Mouse (Mus musculus): ENCODE measurements around the gene Col19a1.

The Col19a1 gene

GRCm38 (mm10) chr1:24230428-24230827 is 356.8 kb downstream of the Col19a1 start:
- no peak for DNase-seq (ENCODE audit: low read depth, low spot score)

DNA sequence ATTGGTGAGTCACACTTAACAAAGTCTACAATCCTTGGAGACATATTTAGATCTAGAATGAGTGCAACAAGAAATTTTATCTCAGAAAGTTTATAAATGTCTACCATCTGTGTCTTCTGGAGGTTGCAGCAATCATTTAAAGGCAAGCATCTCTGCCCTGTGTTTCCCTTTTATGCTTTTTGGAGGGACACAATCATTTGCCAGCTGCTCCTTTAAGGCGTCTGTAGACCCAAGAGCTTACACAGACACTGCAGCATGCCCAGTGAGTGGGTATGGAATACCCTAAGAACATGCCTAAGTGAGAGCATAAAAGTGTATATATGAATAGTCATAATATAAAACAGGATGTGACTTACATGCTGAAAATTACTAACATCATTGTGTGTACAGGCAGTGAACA is 357.7 kb downstream of the Col19a1 start:
- no peak for DNase-seq (ENCODE audit: low read depth, low spot score)

DNA sequence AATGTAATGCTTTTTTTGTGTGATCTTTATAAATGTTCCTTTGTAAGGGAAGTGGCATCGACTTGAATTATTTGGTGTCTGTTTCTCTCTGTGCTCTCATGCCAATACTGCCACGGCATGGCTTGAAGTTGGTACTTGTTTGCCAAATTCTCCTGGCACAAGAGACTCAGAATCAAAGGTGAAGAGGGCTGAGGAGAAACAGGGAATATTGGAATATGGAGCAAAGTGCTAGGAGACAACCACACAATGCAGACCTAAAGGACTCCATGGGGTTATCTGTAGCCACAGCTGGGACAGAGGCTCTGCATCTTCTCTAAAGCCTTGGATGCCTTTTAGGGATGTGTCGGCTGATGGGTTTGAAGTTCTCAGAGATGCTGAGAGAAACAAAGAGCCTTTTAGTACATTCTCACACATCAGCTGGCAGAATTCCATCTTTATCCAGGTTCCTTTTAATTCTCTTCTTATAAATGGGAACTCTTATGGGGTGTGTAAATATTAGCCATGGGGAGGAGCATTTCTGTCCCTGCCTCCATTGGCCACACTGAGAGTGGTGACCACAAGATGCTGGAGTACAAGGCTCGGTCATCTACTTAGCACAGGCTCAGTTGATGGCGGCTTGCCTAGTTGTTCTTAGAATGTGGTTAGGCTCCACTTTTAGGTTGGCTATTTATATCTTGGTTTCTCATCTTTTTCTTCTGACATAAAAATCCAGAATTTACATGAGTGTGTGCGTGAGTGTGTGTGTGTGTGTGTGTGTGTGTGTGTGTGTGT is 360.1 kb downstream of the Col19a1 start:
- no peak for DNase-seq (ENCODE audit: low read depth, low spot score)

DNA sequence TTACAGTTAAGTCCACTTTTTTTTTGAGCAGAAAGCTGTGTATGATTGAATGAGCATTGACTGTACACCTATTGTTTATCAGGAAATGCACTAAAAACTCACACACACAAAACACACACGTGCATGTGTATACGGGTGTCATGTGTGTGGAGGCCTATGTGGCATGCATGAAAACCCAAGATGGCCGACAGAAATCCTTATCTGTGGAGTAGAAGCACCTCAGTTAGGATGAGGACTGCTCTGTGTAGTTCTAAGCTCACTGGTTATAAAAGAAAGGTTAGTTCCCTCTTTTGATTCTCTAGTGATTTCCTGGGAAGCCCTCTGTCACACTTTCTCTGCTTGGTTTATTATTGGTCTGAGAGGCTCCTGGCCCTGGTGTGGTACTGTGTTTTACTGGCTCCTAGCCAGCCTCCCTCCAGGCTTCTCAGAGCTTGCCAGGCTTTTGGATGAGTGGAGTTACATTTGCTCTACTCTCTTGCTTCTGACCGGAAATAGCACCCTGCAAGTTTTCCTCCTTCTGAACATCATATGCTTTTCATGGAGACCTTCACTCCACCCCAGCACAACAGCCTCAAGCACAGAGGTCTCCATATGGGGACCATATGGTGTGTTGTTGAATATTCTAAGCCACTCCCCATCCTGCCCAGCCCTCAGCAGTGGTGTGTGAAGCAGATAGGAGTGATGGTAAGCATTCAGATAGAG is 361.3 kb downstream of the Col19a1 start:
- DNase-seq (ENCODE audit: low read depth, low spot score): no peak

DNA sequence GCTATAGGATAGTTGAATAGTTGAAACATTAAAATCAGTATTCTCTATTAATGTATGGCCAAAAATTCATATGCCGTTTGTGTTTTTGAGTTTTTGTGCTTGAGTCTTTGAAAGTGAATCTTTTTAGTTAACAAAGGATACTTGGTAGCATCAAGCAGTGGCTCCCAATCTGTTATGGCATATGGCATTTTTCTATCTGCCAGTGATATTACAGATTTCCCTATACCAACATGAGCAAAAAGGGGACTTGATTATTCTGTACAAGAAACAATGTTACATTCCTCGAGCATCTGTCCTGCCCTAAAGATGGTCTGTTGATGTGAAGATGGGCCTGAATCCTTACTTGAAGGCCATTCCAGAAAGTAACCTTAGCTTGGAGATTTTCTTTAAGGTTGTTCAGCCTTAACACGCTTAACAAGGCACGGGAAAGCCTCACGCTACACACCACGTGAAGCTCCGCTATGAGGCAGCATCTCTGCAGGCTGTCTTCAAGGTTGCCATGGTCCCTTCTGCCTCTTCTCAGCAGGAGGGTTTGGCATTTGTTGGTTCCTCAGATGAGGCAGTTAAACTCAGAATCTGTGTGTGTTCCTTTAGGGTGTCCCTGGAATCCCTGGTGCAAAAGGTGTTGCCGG is 364.2 kb downstream of the Col19a1 start:
- DNase-seq (ENCODE audit: low read depth, low spot score): no peak

DNA sequence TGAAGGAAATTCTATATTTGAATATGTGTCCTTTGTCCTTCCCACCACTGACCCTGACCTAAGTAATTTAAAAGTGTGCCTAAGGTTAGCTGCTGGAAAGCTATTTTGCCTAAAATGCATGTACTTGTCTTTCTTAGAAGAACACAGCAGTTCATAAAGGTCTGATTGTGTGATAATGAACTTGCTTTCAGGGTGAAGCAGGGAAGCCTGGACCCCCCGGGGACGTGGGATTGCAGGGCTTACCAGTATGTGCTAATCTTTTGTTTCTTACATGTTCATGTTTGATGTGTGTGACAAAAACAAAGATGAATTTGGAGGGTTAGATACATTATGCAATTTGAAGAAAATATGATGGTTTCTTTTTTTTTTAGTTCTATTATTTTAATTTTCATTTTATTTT is 365.0 kb downstream of the Col19a1 start:
- no peak for DNase-seq (ENCODE audit: low read depth, low spot score)

- no peak for DNase-seq (ENCODE audit: low read depth, low spot score)
Measured at GRCm38 (mm10) chr1:24219041-24219440, 368.2 kb downstream of the Col19a1 start.
